Mouse (Mus musculus) ES-CJ7 (cell line): Measurements from ENCODE around the gene Fancg.
A peak's percentile ranks its signal among the peaks of the same experiment; 100 is the strongest.
"Not testable (repeated sequence)": the region's sequence is repeated elsewhere in the genome, so short reads cannot be mapped to it uniquely, and the experiment has no call there.

ENCODE experiments used
- DNase-seq: peaks from one replicate; pipeline ENCODE4 v3.0.0; 2011; ENCODE audit warnings: low read depth, low spot score

Gene Fancg

GRCm38 (mm10) chr4:42999451-43000140 lies 10.7 kb downstream of the Fancg start:
- DNase-seq: peak; percentile 72

GRCm38 (mm10) chr4:42998022-42998421 lies 12.3 kb downstream of the Fancg start:
- DNase-seq: no peak

GRCm38 (mm10) chr4:42988296-42988695 lies 22.0 kb downstream of the Fancg start:
- DNase-seq: no peak

GRCm38 (mm10) chr4:42980467-42980866 lies 29.8 kb downstream of the Fancg start:
- not testable (repeated sequence) for DNase-seq

GRCm38 (mm10) chr4:42978062-42978461 lies 32.2 kb downstream of the Fancg start:
- DNase-seq: peak; percentile 60

- DNase-seq: no peak
These were observed 36.4 kb downstream of the Fancg start for GRCm38 (mm10) chr4:42973868-42974267.

GRCm38 (mm10) chr4:42972952-42973351 lies 37.4 kb downstream of the Fancg start:
- DNase-seq: no peak

GRCm38 (mm10) chr4:42969304-42969703 lies 41.0 kb downstream of the Fancg start, which contains the start of gene 1700022I11Rik:
Gene 1700022I11Rik, plus strand, starts transcription at chr4:42969604.
- no peak for DNase-seq

GRCm38 (mm10) chr4:42965039-42965719 lies 45.1 kb downstream of the Fancg start:
- peak; percentile 68 for DNase-seq

GRCm38 (mm10) chr4:42963480-42963879 lies 46.8 kb downstream of the Fancg start:
- no peak for DNase-seq

GRCm38 (mm10) chr4:42961592-42961991 lies 48.7 kb downstream of the Fancg start:
- DNase-seq: peak; percentile 72

- DNase-seq: no peak
These were observed 50.9 kb downstream of the Fancg start for GRCm38 (mm10) chr4:42959382-42959781.

GRCm38 (mm10) chr4:42958942-42959341 lies 51.4 kb downstream of the Fancg start:
- DNase-seq: no peak

GRCm38 (mm10) chr4:42957979-42958378 lies 52.3 kb downstream of the Fancg start:
- DNase-seq: no peak

- DNase-seq: no peak
These were observed 53.0 kb downstream of the Fancg start for GRCm38 (mm10) chr4:42957306-42957705.

GRCm38 (mm10) chr4:42956581-42956980 lies 53.7 kb downstream of the Fancg start:
- no peak for DNase-seq

- DNase-seq: no peak
These were observed 55.1 kb downstream of the Fancg start for GRCm38 (mm10) chr4:42955200-42955599.

- DNase-seq: peak; percentile 79
These were observed 56.0 kb downstream of the Fancg start for GRCm38 (mm10) chr4:42954297-42954696.

GRCm38 (mm10) chr4:42953435-42954094 lies 56.7 kb downstream of the Fancg start:
- peak; percentile 32 for DNase-seq

GRCm38 (mm10) chr4:42952563-42952962 lies 57.7 kb downstream of the Fancg start:
- no peak for DNase-seq
